Mouse (Mus musculus) brown adipose tissue, adult 24 weeks (tissue): ENCODE measurements around the gene Edc4. TPM values are rescaled to one million over a fixed set of nuclear protein-coding genes. Genes with fewer than 3 reads are reported as not detected.

Source experiments
- polyA plus RNA-seq: library from polyadenylated mRNA; stranded (reverse); fragments of >200 nt; gene quantifications from 2 replicates; pipeline ENCODE4 v1.2.4, GENCODE M21; 2012; ENCODE audit not compliant: missing spikeins, insufficient read depth, insufficient read length

Gene Edc4
- polyA plus RNA-seq, 1 experiment: 6.2 TPM

Other genes with a start within 250 kb of the Edc4 start
- 18.5 and 22.9 TPM in 2 replicates for gene Ctcf, start 244.3 kb upstream of the Edc4 start, polyA plus RNA-seq
- not detected in 2 replicates for gene Agrp, start 243.5 kb upstream of the Edc4 start, polyA plus RNA-seq
- gene Carmil2, start 194.6 kb upstream of the Edc4 start, polyA plus RNA-seq: not detected in 2 replicates
- 12.3 and 15.9 TPM in 2 replicates for gene Acd, start 179.8 kb upstream of the Edc4 start, polyA plus RNA-seq
- gene Pard6a, start 179.7 kb upstream of the Edc4 start, polyA plus RNA-seq: 10.2 and 10.6 TPM in 2 replicates
- gene 4933405L10Rik, start 173.2 kb upstream of the Edc4 start, polyA plus RNA-seq: 0.87 TPM in 1 of 2 replicates, not detected in the other
- 0.52 TPM in 1 of 2 replicates, not detected in the other for gene Enkd1, start 172.7 kb upstream of the Edc4 start, polyA plus RNA-seq
- gene Gfod2, start 122.2 kb upstream of the Edc4 start, polyA plus RNA-seq: 4.0 and 4.1 TPM in 2 replicates
- gene Ranbp10, start 53.5 kb upstream of the Edc4 start, polyA plus RNA-seq: 7.5 and 7.6 TPM in 2 replicates
- gene Tsnaxip1, start 53.1 kb upstream of the Edc4 start, polyA plus RNA-seq: not detected in 2 replicates
- 1.4 and 3.5 TPM in 2 replicates for gene Cenpt, start 27.6 kb upstream of the Edc4 start, polyA plus RNA-seq
- 9.3 and 15.4 TPM in 2 replicates for gene Thap11, start 25.7 kb upstream of the Edc4 start, polyA plus RNA-seq
- 5.0 TPM in 1 of 2 replicates, not detected in the other for gene Nutf2, start 20.3 kb upstream of the Edc4 start, polyA plus RNA-seq
- not detected in 2 replicates for gene Nrn1l, start 12.7 kb downstream of the Edc4 start, polyA plus RNA-seq
- 15.8 and 18.0 TPM in 2 replicates for gene Pskh1, start 19.6 kb downstream of the Edc4 start, polyA plus RNA-seq
- gene Ctrl, start 53.0 kb downstream of the Edc4 start, polyA plus RNA-seq: not detected in 2 replicates
- 50.1 and 59.6 TPM in 2 replicates for gene Psmb10, start 57.6 kb downstream of the Edc4 start, polyA plus RNA-seq
- gene Lcat, start 62.5 kb downstream of the Edc4 start, polyA plus RNA-seq: not detected in 2 replicates
- 5.8 and 11.4 TPM in 2 replicates for gene Slc12a4, start 85.2 kb downstream of the Edc4 start, polyA plus RNA-seq
- not detected in 2 replicates for gene Dpep3, start 98.5 kb downstream of the Edc4 start, polyA plus RNA-seq
- 11.8 and 12.8 TPM in 2 replicates for gene Dus2, start 110.5 kb downstream of the Edc4 start, polyA plus RNA-seq
- not detected in 2 replicates for gene Dpep2nb, start 125.1 kb downstream of the Edc4 start, polyA plus RNA-seq
- gene Ddx28, start 131.0 kb downstream of the Edc4 start, polyA plus RNA-seq: 7.1 TPM in 2 replicates
- gene Nfatc3, start 178.0 kb downstream of the Edc4 start, polyA plus RNA-seq: 17.4 and 28.2 TPM in 2 replicates